Mouse (Mus musculus) lung, adult 2 months (tissue): ENCODE results near the gene Gm38431.

Experiments used
- CTCF ChIP-seq: fragments of 200-500 bp; IDR thresholded peaks from 2 replicates; pipeline ENCODE4 v1.5.1; 2011; ENCODE audit warnings: mild to moderate bottlenecking, low read length, control low read depth; ENCODE audit not compliant: insufficient read depth
- POLR2A ChIP-seq: fragments of 200-500 bp; IDR thresholded peaks from 2 replicates; pipeline ENCODE4 v1.6.1; 2011; ENCODE audit warnings: low read depth, mild to moderate bottlenecking, control low read depth, low read length, borderline replicate concordance; ENCODE audit errors: extremely low read depth

GRCm38 (mm10) chr9:21030055-21030600, 61.7 kb downstream of the Gm38431 start:
- no peak for TF ChIP-seq CTCF
- TF ChIP-seq POLR2A = no peak
